Mouse (Mus musculus) cortical plate, adult 2 months (tissue): ENCODE measurements around the gene Mrgprb8. TPM values are rescaled to one million over a fixed set of nuclear protein-coding genes. Genes with fewer than 3 reads are reported as not detected.
"Not testable (repeated sequence)": the region's sequence is repeated elsewhere in the genome, so short reads cannot be mapped to it uniquely, and the experiment has no call there.

Source experiments
- H3K27ac ChIP-seq: fragments of 200-500 bp; 2 replicates; pipeline ENCODE4 v1.5.1; 2012; ENCODE audit warnings: low read length, control low read depth, inconsistent platforms; ENCODE audit not compliant: insufficient read depth
- H3K4me1 ChIP-seq: fragments of 200-500 bp; 2 replicates; pipeline ENCODE4 v1.6.1; 2011; ENCODE audit warnings: low read length; ENCODE audit not compliant: control insufficient read depth, insufficient read depth
- H3K4me3 ChIP-seq: fragments of 200-500 bp; 2 replicates; pipeline ENCODE4 v1.5.1; 2011; ENCODE audit warnings: mild to moderate bottlenecking, low read length, control low read depth; ENCODE audit not compliant: insufficient read depth
- CTCF ChIP-seq: fragments of 200-500 bp; IDR thresholded peaks from 2 replicates; pipeline ENCODE4 v1.5.1; 2011; ENCODE audit warnings: mild to moderate bottlenecking, control low read depth, low read length; ENCODE audit not compliant: insufficient read depth; ENCODE audit errors: extremely low read depth
- POLR2A ChIP-seq: fragments of 200-500 bp; IDR thresholded peaks from 2 replicates; pipeline ENCODE4 v1.6.1; 2011; ENCODE audit warnings: mild to moderate bottlenecking, low read length, control low read depth; ENCODE audit not compliant: insufficient read depth; ENCODE audit errors: extremely low read depth
- polyA plus RNA-seq: library from polyadenylated mRNA; depleted of rRNA; stranded (reverse); fragments of >200 nt; gene quantifications from 2 replicates; pipeline ENCODE4 v1.2.3, GENCODE M21; 2012; rRNA removed

Gene Mrgprb8
- polyA plus RNA-seq: not detected in 2 replicates

- no peak for TF ChIP-seq POLR2A
- no peak for TF ChIP-seq CTCF
- H3K4me3 ChIP-seq: no peak within 1 kb of the TSS
- no peaks in the 10 kb centered on the region for H3K4me1 ChIP-seq
- no peak within 1 kb of the TSS for H3K27ac ChIP-seq
Observed at GRCm38 (mm10) chr7:48388226-48388625, at the start of gene Mrgprb8. TSS of gene Mrgprb8 (plus strand) at chr7:48388526.

- not testable (repeated sequence) for H3K4me3 ChIP-seq, H3K27ac ChIP-seq, H3K4me1 ChIP-seq
Observed at GRCm38 (mm10) chr7:48435936-48436335, 47.6 kb downstream of the Mrgprb8 start.

DNA sequence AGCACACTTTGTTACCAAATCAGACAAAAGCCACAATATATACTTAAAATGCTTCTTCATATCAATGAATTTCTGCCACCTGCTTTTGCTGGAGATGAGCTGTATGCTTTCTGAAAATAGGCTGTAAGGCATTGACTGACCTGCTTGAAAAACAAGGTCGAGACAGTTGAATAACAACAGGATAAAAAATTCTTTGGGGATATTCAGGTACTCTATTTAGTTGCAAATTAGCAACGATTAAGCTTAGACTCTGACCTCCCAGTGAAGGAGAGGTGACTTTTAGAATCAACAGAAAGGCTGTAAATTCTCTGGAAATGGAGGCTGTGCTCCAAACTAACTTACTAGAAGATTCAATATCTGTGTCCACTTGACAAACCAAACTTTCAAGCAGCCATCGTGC lies 48.3 kb downstream of the Mrgprb8 start:
- TF ChIP-seq CTCF (no peak), POLR2A (no peak)
- H3K27ac ChIP-seq: no peak overlapping the region
- H3K4me3 ChIP-seq: no peak overlapping the region
- H3K4me1 ChIP-seq: no peaks in the 10 kb centered on the region

Other genes starting within 250 kb of the Mrgprb8 start
- not detected in 2 replicates for gene Mrgprb5, start 219.5 kb upstream of the Mrgprb8 start, polyA plus RNA-seq
- not detected in 2 replicates for gene Mrgprb4, start 189.2 kb upstream of the Mrgprb8 start, polyA plus RNA-seq
- not detected in 2 replicates for gene Mrgprb1, start 67.8 kb downstream of the Mrgprb8 start, polyA plus RNA-seq
- 0.02 TPM in 1 of 2 replicates, not detected in the other for gene Mrgprx2, start 110.8 kb downstream of the Mrgprb8 start, polyA plus RNA-seq
- not detected in 2 replicates for gene Mrgprb2, start 169.6 kb downstream of the Mrgprb8 start, polyA plus RNA-seq